Comparison of ENCODE assay signal across 9 mouse cellular contexts in genomic region chr3:104431848-104432159, GRCm38 (mm10).
DNase-seq lines count a peak whose midpoint lies in the region; ATAC-seq and TF ChIP-seq lines count a peak whose summit lies in the region.
"Had no signal": no experiment of that assay in that cellular context is flagged by ENCODE, and none has a peak within 500 bp of the region (broad histone marks: within the 10 kb centered on the region; RNA-seq: fewer than 3 reads in every experiment).

No protein-coding gene starts in this region.

- no peak for ATAC-seq in liver, embryonic 15.5 days (ENCODE audit: insufficient read depth)

- H3K27me3 ChIP-seq in liver, embryonic 15.5 days, result no peaks in the 10 kb centered on the region
- no peaks in the 10 kb centered on the region for H3K27me3 ChIP-seq in thymus, adult 2 months (ENCODE audit: control insufficient read depth, insufficient read depth, low read length)
- H3K27me3 ChIP-seq: neural tube, embryonic 13.5 days had no signal

- no peak overlapping the region for H3K27ac ChIP-seq in liver, embryonic 15.5 days (replicated peaks)
- H3K27ac ChIP-seq in thymus, adult 2 months (ENCODE audit: control insufficient read depth, insufficient read depth, low read length), result no peak overlapping the region
- H3K27ac ChIP-seq: neural tube, embryonic 13.5 days had no signal

- 35% methylated on average over 10 of the region's 10 CpGs for WGBS in liver, embryonic 15.5 days (ENCODE audit: insufficient replicate concordance)
- WGBS in thymus, adult 2 months, result 66% methylated on average over 9 of the region's 10 CpGs

- intact Hi-C loops in heart, postnatal 14 days (cut with DNase I), result no loop called here

- H3K9me3 ChIP-seq in liver, embryonic 15.5 days (replicated peaks), result no peaks in the 10 kb centered on the region
- H3K9me3 ChIP-seq: neural tube, embryonic 13.5 days had no signal

- no peak overlapping the region for H3K4me3 ChIP-seq in liver, embryonic 15.5 days (replicated peaks)
- H3K4me3 ChIP-seq in thymus, adult 2 months (ENCODE audit: control insufficient read depth, insufficient read depth, low read length), result no peak overlapping the region
- H3K4me3 ChIP-seq: neural tube, embryonic 13.5 days had no signal

- peak overlapping the region; percentile 23 for H3K4me2 ChIP-seq in liver, embryonic 15.5 days
- H3K4me2 ChIP-seq: neural tube, embryonic 13.5 days had no signal

- no peak overlapping the region for H3K9ac ChIP-seq in liver, embryonic 15.5 days
- H3K9ac ChIP-seq: neural tube, embryonic 13.5 days had no signal

- no peaks in the 10 kb centered on the region for H3K36me3 ChIP-seq in liver, embryonic 15.5 days (replicated peaks)
- H3K36me3 ChIP-seq in thymus, adult 2 months (ENCODE audit: control insufficient read depth, insufficient read depth, low read length), result no peaks in the 10 kb centered on the region
- H3K36me3 ChIP-seq: neural tube, embryonic 13.5 days had no signal

- no peak for TF ChIP-seq POLR2A in thymus, adult 2 months (IDR thresholded peaks at IDR 0.05; ENCODE audit: control insufficient read depth, extremely low read depth, insufficient read depth, low read length, poor library complexity)

- H3K4me1 ChIP-seq in liver, embryonic 15.5 days (replicated peaks), result peaks cover 6% of the 10 kb centered on the region; the same call in 1 of the 2 replicates
- peaks cover 12% of the 10 kb centered on the region for H3K4me1 ChIP-seq in thymus, adult 2 months (replicated peaks; ENCODE audit: control insufficient read depth, insufficient read depth, low read length)

- TF ChIP-seq CTCF in thymus, adult 2 months (IDR thresholded peaks at IDR 0.05; ENCODE audit: borderline replicate concordance, control insufficient read depth, extremely low read depth, insufficient read depth, low read length, poor library complexity), result no peak

- peak; percentile 31 for DNase-seq in embryo, embryonic 11 days
- DNase-seq in embryo, embryonic 10.5 days (ENCODE audit: low spot score), result no peak
- peak; percentile 6 for DNase-seq in adrenal gland, adult 8-10 months
- peak; percentile 44 to 66 for DNase-seq in heart, postnatal 14 days
- DNase-seq in layer of hippocampus, postnatal 10 days (ENCODE audit: low spot score in 2 of 2), result no peak
- DNase-seq in cerebellum, adult 9-11 months, result no peak
- no peak for DNase-seq in thymus, adult 2 months

Comparison
In these comparisons a context has a peak if more than half of its experiments do, and no peak if none do; other contexts are left out.
1. DNase-seq: peak in embryo, embryonic 11 days (single experiment), adrenal gland, adult 8-10 months (single experiment) and heart, postnatal 14 days (2 of 2); none in embryo, embryonic 10.5 days (single experiment), layer of hippocampus, postnatal 10 days (0 of 2), cerebellum, adult 9-11 months (single experiment) and thymus, adult 2 months (single experiment).